Mouse (Mus musculus): ENCODE measurements around the gene Megf8. TPM values are rescaled to one million over a fixed set of nuclear protein-coding genes. Genes with fewer than 3 reads are reported as not detected.

The Megf8 gene
- polyA plus RNA-seq (2012; ENCODE audit: low replicate concordance) = 3.5 and 4.5 TPM in 2 replicates

DNA sequence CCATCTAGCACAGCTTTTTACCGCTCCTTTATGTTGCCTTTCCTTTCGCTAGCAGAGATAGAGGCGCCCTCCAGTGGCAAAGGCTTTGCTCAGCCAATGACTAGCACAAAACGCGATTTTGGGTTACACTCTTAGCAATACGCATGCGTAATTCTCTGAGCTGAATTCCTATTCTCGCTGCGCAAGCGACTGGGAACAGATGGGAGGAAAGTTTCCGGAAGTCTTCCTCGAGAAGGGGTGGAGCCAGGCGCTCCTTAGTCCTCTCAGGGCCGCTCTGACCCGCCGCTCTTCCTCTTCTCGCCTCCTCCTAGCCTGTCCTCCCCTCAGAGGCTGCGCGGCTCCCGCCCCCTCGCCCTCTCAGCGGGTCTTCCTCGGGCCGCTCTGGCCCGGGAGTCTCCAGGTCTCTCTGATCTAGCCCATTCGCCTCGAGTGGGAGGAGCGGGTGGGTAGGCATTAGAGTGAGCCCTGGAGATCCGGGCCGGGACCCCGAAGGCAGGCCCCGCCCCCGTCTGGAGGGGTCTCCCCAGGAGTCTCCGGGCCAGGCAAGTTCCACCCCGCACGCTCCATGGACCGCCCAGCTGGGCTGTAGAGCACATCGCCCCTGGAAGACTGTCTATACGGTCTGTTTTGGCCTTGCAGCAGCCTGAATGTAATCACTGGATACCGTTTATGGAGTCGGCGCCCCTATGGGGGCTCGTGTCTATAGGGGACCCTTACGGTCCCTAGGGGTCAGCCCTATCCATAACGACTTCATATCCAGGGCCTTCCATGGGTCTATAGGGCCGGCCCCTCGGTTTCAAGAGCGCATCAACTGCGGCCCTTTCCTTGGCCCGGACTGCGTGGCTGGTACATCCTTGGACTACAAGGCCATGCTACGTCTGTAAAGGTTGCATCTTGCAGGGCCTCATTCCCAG, at the start of gene Megf8:
Megf8 (plus strand) TSS at position 633 of the 914 bp plus-strand sequence.

GRCm38 (mm10) chr7:25267301-25267750, 49.6 kb upstream of the Megf8 start, which contains the start of gene Cic:
Cic (plus strand) TSS chr7:25267704.

GRCm38 (mm10) chr7:25297454-25298325, 19.3 kb upstream of the Megf8 start, which contains the start of gene Pafah1b3:
Pafah1b3 (minus strand) TSS chr7:25297986.

DNA sequence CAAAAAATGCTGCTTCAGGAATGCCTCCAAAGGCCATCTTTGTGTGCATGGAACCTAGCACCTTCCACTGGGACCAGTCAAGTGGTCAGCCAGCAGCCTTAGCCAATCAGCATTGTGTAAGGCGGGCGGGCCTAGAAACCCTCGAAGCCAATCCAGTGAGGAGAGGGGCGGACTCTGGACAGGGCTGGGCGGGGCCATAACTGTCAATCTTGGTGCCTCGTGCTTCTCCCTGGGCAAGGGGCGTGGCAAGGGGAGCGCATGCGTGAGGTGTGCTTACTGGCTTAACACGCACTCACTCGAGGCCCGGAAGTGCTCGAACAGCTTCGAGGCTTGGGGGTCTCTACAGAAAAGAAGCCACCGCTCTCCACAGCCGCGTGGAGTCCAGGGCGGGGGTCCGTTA, 15.9 kb upstream of the Megf8 start, which contains the start of gene Prr19:
Prr19 (plus strand) TSS at position 349 of the 400 bp plus-strand sequence.

DNA sequence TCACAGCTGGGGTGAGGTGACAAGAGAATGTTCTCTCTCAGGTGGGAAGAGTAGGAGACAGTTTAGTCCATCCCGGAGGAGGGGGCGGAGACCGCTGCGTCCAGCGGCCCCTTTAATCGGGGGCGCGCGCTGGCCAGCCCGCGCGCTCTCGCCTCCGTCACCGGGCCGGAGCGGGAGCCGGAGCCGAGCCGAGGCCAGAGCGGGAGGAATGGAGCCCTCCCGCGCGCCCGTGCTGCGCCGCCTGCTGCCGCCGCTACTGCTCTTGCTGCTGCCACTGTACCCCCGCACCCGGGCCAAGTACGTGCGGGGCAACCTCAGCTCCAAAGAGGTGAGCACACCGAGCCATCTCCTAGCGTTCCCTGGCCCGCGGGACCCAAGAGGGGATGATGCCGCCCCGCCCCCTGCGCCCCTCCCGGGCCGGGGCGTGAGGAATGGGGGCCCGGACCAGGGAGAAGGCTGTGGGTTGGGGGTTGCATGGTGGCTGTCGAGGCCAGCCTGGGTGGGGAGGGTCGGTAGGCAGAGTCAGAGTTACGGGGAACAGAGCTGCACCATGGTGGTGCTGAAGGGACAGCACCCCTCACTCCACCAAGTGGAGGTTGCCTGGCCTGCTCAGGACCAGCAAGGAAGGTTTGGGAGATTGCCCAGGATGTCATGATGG, 10.9 kb upstream of the Megf8 start, which contains the start of gene Tmem145:
Tmem145 (plus strand) TSS at position 151 of the 658 bp plus-strand sequence.

GRCm38 (mm10) chr7:25369058-25369749, 52.2 kb downstream of the Megf8 start, which contains the start of gene Cnfn:
Cnfn (minus strand) TSS chr7:25369724.

DNA sequence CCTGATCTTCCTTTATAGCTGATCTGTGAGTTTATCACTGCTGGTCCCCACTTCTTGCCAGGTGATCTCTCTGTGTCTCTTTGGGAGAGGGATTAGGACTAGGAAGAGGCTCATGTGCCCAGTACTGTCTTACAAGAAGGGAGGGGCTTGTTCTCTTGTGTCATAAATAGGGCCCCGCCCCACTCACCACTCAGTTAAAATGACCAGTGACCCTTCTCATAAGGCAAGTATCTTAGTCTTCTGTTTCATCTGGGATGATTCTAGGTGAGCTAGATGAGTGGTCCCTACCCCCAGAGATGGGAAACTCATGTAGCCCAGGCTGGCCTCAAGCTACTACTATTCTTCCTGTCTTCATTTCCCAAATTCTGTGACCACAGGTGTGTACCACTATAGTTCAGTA, 81.6 kb downstream of the Megf8 start, which contains the start of gene Lipe:
Lipe (minus strand) TSS at position 101 of the 400 bp plus-strand sequence.

GRCm38 (mm10) chr7:25412833-25413441, 96.0 kb downstream of the Megf8 start, which contains the start of gene Cxcl17:
Cxcl17 (minus strand) TSS chr7:25412886.

Other genes starting within 250 kb of the Megf8 start
- gene Grik5, start 244.8 kb upstream of the Megf8 start, polyA plus RNA-seq (2012; ENCODE audit: low replicate concordance) = 4.1 and 7.6 TPM in 2 replicates
- gene Zfp574, start 244.6 kb upstream of the Megf8 start, polyA plus RNA-seq (2012; ENCODE audit: low replicate concordance) = 49.9 and 50.4 TPM in 2 replicates
- 96.6 and 111 TPM in 2 replicates for gene Pou2f2, start 137.4 kb upstream of the Megf8 start, polyA plus RNA-seq (2012; ENCODE audit: low replicate concordance)
- gene Dedd2, start 96.5 kb upstream of the Megf8 start, polyA plus RNA-seq (2012; ENCODE audit: low replicate concordance) = 73.5 and 107 TPM in 2 replicates
- 36.8 and 39.8 TPM in 2 replicates for gene Zfp526, start 95.7 kb upstream of the Megf8 start, polyA plus RNA-seq (2012; ENCODE audit: low replicate concordance)
- gene Gsk3a, start 79.3 kb upstream of the Megf8 start, polyA plus RNA-seq (2012; ENCODE audit: low replicate concordance) = 229 and 252 TPM in 2 replicates
- gene Erf, start 66.4 kb upstream of the Megf8 start, polyA plus RNA-seq (2012; ENCODE audit: low replicate concordance) = 146 and 147 TPM in 2 replicates
- gene Cic, start 49.5 kb upstream of the Megf8 start, polyA plus RNA-seq (2012; ENCODE audit: low replicate concordance) = 511 and 760 TPM in 2 replicates
- 4.1 and 11.0 TPM in 2 replicates for gene Pafah1b3, start 19.2 kb upstream of the Megf8 start, polyA plus RNA-seq (2012; ENCODE audit: low replicate concordance)
- gene Prr19, start 15.8 kb upstream of the Megf8 start, polyA plus RNA-seq (2012; ENCODE audit: low replicate concordance) = not detected in 2 replicates
- gene Tmem145, start 11.1 kb upstream of the Megf8 start, polyA plus RNA-seq (2012; ENCODE audit: low replicate concordance) = not detected in 2 replicates
- not detected in 2 replicates for gene Cnfn, start 52.6 kb downstream of the Megf8 start, polyA plus RNA-seq (2012; ENCODE audit: low replicate concordance)
- gene Lipe, start 81.5 kb downstream of the Megf8 start, polyA plus RNA-seq (2012; ENCODE audit: low replicate concordance) = 11.9 and 18.0 TPM in 2 replicates
- not detected in 2 replicates for gene Cxcl17, start 95.7 kb downstream of the Megf8 start, polyA plus RNA-seq (2012; ENCODE audit: low replicate concordance)
- 1.1 TPM in 2 replicates for gene Ceacam1, start 160.4 kb downstream of the Megf8 start, polyA plus RNA-seq (2012; ENCODE audit: low replicate concordance)
- 0.09 TPM in 1 of 2 replicates, not detected in the other for gene Ceacam2, start 222.7 kb downstream of the Megf8 start, polyA plus RNA-seq (2012; ENCODE audit: low replicate concordance)